Mouse (Mus musculus): ENCODE measurements at regions not wholly inside any gene's neighbourhood (a gene's known extent, or its start where the extent isn't known, plus 50 kb on each side); places are given as distances from the start of the nearest gene placed in this dataset.

DNA sequence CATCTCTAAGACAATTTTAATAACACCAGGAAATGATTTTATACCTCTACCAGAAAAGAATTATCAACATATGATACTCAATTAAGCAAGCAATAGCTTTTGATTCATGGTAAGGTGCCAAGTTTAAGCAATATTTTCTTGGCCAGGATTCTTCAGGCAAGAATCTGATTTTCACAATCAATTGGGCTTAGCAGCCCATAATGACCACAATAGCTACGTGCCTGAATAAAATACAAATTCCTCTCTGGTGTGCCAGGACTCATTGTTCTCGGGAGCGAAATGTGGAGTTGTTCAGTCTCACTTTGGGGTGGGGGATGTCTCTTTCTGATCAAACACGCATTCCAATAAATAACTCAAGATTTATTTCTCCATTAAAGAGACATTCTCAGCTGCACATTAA, 438.8 kb downstream of the Fgf9 start:
- TF ChIP-seq CTCF (IDR thresholded peaks at IDR 0.05; ENCODE audit: low read depth) (no peak), EP300 (IDR thresholded peaks at IDR 0.05; ENCODE audit: low read depth) (no peak)
